Mouse (Mus musculus) leukemia stem cell, adult 10-12 weeks (primary cell): ENCODE data around the gene Apln. TPM values are rescaled to one million over a fixed set of nuclear protein-coding genes. Genes with fewer than 3 reads are reported as not detected.

Experiments
- polyA plus RNA-seq: library from polyadenylated mRNA; stranded (reverse); fragments of >175 nt; gene quantifications from 2 replicates; pipeline ENCODE4 v1.2.3, GENCODE M21; 2012; ENCODE audit warnings: low replicate concordance

Apln gene
- 0.40 and 0.64 TPM in 2 replicates for polyA plus RNA-seq

GRCm38 (mm10) chrX:48034144-48035113 is at the start of gene Apln:
Gene Apln (minus strand): TSS chrX:48034853.

Other genes starting within 250 kb of the Apln start
- gene Smarca1, start 141.9 kb downstream of the Apln start, polyA plus RNA-seq: not detected in 2 replicates
- 1.8 and 2.8 TPM in 2 replicates for gene Ocrl, start 122.5 kb downstream of the Apln start, polyA plus RNA-seq
- gene Xpnpep2, start 73.9 kb upstream of the Apln start, polyA plus RNA-seq: 0.07 TPM in 1 of 2 replicates, not detected in the other
- 10.5 and 30.4 TPM in 2 replicates for gene Sash3, start 111.6 kb upstream of the Apln start, polyA plus RNA-seq
- 2.2 and 8.2 TPM in 2 replicates for gene Zdhhc9, start 174.0 kb upstream of the Apln start, polyA plus RNA-seq
- gene Utp14a, start 222.0 kb upstream of the Apln start, polyA plus RNA-seq: 2.8 and 7.6 TPM in 2 replicates